Mouse (Mus musculus) fibroblast of lung, adult 2 months (primary cell): ENCODE measurements around the gene Tsc2.

Source experiments
- DNase-seq: peaks from one replicate; pipeline ENCODE4 v3.0.0-alpha.2; 2011; ENCODE audit warnings: low read depth

Tsc2 gene

DNA sequence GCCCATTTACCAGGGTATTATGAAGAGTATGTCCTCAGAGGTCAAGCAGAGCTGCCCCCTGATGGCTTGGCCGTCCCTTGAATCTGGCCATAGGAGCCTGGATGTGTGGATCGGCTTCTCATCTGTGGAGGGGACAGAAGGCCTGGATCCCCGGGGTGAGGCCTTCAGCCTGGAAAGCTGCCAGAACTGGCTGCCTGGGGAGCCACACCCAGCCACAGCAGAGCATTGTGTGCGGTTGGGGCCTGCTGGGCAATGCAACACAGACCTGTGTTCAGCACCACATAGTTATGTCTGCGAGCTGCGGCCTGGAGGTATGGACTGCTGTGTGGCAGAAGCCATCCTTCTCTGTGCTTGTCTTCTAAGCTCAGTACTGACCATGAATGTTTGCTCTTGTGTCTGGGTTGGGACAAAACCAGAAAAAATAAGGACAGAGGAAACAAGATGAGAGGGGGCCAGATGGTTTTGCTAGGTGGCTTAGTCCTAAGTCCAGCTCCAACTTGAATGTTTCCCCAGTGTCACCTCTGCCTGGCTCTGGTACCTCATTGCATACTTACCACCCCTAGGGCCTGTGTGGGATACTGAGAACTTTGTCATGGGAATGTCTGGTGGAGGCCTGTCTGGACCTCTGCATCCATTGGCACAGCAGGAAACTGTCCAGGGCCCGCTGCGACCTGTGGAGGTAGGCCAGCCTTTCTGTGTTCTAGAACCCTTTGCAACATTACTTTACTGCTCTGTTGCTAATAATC lies 65.2 kb downstream of the Tsc2 start:
- DNase-seq, result no peak

DNA sequence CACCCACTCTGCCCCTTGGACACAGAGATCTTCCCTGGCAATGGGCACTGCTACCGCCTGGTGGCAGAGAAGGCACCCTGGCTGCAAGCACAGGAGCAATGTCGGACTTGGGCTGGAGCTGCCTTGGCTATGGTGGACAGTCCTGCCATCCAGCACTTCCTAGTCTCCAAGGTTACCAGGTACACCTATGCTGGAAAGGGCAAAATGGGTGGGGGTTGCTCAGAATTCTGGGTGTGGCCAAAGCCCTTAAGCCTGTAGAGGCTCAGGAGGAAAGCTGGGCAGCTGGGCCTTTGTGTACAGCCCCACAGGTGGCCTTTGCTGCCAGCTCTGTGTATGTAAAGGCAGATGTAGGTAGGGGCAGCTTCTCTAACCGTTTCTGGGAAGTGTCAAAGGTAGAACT lies 66.6 kb downstream of the Tsc2 start:
- no peak for DNase-seq

DNA sequence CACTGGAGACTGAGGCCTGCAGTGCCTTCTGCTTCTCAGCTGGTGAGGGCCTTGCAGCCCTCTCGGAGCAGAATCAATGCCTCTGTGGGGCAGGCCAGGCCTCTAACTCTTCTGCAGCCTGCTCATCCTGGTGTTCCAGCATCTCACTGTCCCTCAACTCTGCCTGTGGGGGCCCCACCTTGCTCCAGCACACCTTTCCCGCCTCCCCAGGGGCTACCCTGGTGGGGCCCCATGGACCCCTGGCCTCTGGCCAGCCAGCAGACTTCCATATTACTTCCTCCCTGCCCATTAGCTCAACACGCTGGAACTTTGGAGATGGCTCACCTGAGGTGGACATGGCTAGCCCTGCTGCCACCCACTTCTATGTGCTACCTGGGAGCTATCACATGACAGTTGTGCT lies 67.3 kb downstream of the Tsc2 start:
- DNase-seq, result no peak

DNA sequence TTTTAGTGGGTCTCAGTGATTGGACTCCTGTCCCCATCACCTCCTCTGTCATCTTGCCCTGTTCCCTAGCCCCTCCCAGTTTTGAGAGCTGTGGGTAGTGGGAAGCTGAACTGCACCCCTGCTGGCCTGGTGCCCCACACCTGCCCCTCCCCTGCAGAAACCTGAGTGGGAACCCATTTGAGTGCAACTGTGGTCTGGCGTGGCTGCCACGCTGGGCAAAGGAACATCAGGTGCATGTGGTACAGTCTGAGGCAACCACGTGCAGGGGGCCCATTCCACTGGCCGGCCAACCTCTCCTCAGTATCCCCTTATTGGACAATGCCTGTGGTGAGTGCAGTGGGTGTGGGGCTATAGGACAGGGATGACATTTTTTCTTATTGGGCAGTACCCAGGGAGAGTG lies 68.0 kb downstream of the Tsc2 start:
- no peak for DNase-seq

DNA sequence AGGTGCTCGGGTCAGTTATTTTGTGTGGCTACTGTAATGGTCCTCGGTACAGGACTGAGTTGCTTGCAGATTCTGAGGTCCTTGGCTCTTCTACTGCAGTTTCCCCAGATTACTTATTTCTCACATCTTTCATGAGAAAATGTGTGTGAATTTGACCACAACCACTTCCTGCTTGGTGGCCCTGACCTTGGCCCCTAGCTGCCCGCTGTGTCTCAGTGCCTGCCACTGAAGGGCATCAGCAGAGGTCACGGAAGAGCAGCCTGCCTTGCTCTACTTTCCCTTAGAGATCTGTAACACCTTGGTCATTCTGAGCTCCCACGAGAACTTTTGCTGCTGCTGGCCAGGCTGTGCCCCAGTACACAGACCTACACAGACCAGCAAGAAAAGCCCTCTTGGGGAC lies 68.8 kb downstream of the Tsc2 start:
- DNase-seq, result no peak

DNA sequence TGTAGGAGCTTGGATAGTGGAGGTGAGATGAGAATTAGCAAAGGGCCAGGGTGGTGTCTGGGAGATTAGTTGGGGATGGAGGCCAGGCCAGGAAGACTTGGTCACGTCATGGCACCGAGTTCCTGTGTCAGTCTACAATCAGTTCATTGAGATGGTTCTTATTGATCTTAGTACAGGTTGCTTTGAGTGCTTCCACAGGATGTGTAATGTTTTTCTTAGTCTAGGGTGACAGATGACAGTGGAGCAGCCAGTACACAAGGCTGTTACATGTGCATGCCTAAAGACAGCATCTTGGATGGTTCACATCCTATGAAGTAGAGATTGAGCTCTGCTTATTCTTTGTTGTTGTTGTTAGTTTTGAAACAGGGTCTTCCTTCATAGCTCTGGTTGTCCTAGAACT lies 70.8 kb downstream of the Tsc2 start:
- DNase-seq, result no peak

DNA sequence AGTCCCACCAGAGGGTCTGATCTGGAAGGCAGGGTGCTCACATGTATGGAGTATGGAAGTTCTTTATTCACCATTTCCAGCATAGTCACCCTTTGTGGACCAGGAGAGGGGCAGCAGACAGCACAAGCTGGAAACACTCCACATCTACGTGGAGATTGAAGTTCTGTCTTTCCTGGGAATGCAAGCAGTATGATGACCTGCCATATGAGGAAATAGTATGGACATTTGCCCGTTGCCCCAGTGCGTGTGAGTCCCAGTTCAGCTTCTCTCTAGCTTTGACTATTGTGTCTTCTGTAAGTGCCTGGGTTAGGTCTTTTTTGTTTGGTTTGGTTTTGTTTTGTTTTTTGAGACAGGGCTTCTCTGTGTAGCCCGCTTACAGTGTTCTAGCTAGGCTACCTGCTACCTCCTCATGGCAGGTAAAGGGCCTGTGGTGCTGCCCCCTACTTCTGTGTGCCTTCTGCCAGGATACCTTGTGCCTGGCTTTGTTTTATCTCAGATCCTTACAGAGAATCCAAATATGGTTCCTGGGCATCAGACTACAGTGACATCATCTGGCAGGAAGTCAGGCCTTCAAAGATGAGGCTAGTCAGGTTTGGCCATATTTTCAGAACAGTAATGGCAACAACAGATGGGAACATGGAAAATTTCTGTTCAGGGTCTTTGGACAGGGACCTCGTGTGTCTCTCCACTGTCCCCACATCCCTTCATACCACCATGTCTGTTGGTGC lies 72.0 kb downstream of the Tsc2 start:
- no peak for DNase-seq

DNA sequence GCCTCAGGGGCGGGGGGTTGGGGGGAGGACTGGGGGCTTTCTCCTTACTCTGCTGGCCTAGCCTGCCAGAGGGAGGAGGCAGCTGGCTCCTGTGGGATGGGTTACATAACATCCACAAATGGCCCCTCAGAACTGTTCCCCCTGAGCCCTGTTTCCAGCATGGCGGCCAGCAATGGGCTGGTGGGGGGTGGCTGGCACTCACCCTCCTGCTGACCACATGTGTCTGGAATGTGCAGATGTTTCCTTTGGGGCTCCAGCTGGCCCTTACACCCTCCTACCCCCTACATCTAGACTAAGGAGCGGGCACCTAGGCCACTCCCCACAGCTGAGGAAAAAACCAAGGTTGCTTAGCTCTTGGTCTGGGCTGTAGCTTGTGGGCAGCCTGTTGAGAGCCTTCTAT lies 73.3 kb downstream of the Tsc2 start:
- peak; percentile 56 for DNase-seq

DNA sequence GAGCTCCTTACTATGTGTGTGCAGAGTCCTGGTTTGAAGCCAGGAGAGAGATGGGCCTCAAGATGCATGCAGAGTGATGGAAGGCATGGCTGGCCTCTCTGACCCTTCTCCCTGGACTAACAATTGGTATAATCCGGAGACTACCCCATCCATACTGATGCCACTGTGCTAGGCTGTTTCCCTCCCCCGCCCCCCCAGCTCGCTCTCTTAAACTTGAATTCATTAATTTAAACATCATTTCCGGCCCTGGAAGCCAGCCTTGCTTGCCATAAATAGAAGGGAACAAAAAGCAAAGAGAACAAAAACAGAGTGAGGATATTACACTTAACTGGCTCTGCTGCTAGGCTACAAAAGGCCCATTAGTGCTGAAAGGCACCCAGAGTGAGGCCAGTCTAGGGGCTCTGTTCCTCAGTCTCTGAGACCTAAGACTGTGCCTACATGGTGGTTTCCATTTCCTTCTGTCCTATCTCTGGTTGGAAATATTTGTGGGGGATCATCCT lies 73.8 kb downstream of the Tsc2 start:
- no peak for DNase-seq

DNA sequence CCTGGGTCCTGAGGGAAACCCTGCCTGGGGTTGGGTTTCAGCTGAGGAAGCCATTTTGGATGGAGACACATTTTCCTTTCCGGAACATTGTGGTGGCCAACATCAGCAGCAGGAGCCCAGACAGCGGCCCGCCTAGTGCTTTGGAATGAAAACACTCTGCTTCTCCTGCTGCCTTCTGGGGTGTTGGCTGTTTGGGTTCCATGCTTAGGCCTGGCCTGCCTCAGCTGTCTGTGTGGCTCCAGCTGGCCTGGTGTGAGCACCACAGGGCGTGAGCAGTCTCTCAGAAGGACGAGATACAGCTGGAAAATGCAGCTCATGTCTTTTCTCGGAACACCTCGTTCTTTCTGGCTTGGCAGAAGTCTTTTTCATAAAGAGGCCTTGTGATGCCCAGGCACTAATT lies 75.3 kb downstream of the Tsc2 start:
- DNase-seq, result peak; percentile 68

DNA sequence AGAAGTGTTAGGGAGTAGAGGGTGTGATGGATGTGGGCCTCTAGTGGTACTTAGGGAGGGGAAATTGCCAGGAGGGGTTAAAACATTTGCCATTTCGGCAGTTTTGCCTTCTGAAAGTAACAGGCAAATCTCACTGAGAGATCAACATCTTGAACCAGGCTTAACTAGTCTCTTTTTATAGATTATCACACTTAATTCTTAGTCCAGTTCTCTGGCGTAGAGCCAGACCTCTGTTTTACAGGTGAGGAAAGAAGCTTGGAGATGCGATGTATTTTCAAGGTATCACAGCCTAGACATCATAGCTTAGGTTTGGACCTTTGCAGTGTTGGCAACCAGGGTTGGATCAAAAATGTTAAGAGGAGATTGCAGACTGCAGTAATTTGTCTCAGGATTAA lies 81.4 kb downstream of the Tsc2 start:
- DNase-seq, result no peak

DNA sequence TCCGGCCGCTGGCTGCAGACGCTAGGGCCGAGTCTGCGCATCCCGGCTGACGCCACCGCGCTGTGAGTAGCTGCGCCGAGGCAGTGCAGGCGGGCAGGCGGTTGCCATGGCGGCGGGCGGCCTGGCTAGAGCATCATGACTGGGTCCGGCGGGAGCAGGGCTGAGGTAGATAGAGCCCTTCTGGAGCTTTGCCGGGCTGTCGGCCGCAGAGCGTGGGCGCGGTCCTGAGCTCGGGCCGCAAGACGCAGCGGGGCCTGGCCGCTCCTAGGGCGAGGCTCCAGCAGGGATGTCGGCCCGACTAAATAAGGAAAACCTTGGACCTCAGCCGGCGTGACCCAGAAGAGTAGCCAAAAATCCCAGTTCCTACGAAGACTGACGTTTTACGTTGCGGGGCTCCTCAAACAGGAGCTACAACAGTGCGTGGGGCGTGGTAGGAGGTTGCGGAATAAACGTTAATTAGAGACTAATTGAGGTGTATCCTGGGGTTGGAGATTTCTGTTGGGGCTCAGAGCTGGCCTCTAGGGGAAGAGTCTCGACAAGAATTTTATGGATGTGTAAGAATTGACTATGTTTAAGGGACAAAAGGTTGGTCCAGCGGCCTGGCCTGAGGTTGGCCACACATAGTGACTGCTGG lies 81.9 kb downstream of the Tsc2 start:
- peak; percentile 69 for DNase-seq

DNA sequence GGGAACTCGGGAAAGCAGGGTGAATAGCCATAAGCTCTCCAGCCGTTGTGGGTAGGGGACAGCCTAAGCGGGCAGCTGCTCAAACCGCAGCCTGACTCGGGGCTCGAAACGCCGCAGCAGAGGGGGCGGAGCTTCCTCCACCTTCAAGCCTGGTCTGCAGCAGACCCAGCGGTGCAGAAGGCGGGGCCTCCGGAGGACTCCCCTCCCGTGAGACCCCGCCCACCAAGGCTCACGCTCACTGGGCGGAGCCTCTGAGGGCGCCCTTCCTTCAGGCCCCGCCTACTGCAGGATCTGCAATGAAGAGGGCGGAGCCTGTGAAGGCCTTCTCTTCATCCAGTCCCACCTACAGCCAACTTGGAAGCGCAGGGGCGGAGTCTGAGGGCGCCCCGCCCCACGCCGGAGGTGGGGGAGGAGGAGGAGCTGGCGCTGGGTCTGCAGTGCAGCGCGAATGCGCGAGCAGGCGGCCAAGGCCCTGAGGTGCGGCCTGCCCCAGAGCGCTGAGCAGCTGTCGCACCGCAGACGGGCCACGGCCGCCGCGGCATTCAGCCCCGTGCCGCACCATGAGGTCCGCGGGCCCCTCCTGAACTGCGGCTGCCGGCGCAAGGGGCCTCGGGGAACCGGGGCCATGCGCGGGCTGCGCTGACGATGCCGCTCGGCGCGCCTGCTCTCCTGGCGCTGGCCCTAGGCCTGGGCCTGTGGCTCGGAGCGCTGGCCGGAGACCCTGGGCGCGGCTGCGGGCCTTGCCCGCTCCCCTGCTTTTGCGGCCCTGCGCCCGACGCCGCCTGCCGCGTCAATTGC lies 82.6 kb downstream of the Tsc2 start, which contains the start of gene Pkd1:
Pkd1 (plus strand) TSS at position 217 of the 798 bp plus-strand sequence.
- DNase-seq, result peak; percentile 99

DNA sequence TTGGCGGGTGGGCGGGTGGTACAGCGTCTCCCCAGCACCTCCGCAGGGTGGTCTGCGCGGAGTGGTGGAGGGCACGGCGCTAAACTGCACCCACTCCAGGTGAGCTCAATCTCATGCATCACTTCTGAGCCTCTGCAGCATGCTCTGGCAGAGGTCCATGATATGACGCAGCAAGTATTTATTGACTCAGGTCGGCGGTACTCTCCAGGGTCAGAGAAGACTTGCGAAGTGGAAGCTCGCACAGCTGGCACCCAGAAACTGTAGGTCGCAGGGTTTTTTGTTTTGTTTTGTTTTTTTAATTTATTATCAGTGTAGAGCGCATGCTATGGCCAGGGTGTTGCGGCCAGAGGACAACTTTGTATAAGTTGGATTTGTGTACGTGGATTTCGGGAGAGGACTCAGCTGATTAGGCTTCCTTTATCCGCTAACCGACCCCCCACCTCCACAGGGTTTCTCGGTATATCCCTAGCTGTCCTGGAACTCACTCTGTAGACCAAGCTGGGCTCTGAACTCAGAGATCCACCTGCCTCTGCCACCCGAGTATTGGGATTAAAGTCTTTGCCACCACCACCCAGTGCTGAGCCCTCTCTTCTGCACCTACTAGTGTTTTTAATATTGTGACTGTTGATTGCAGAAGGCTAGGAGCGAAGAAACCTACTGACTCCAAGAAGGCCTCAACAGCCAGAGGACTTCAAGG lies 83.4 kb downstream of the Tsc2 start:
- DNase-seq, result no peak

DNA sequence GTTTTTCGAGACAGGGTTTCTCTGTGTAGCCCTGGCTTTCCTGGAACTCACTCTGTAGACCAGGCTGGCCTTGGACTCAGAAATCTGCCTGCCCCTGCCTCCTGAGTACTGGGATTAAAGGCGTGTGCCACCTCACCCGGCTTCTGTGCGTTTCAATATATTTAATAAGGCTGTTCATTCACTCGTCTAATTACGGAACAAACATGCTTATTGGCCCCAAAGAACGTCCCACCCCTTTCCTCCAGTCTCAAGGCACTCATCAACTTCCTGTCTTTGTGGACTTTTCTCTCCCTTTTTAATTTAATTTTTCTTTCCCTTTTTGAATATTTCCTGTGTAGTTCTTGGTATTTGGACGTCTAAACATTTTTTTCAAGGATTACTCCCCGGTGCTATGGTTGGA lies 84.0 kb downstream of the Tsc2 start:
- no peak for DNase-seq

DNA sequence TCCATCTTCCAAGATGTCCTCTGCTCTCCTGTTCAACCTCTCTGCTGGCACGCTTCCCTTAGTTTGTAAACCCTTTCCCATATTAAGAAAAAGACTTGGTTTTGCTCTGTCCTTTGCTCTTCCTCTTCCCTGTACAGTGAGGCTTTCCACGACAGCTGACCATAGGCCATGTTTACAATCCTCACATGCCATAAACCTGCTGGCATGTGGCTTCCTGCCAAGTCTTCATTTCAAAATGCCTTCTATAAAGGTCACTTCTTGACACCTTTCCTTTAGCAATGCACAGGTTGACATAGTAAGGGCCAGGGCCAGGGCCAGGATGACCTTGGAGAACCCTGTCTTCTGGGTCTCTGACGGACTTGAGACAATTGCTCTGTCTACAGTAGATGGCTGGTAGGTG lies 86.2 kb downstream of the Tsc2 start:
- no peak for DNase-seq
